Mouse (Mus musculus): ENCODE data around the gene Syap1. TPM values are rescaled to one million over a fixed set of nuclear protein-coding genes. Genes with fewer than 3 reads are reported as not detected.
"Not testable (repeated sequence)": the region's sequence is repeated elsewhere in the genome, so short reads cannot be mapped to it uniquely, and the experiment has no call there.

Syap1 gene
- 34.4 and 37.9 TPM in 2 replicates for polyA plus RNA-seq (2015; fragmentation: Nextera tagmentation; extraction: Ambion mirVana)

DNA sequence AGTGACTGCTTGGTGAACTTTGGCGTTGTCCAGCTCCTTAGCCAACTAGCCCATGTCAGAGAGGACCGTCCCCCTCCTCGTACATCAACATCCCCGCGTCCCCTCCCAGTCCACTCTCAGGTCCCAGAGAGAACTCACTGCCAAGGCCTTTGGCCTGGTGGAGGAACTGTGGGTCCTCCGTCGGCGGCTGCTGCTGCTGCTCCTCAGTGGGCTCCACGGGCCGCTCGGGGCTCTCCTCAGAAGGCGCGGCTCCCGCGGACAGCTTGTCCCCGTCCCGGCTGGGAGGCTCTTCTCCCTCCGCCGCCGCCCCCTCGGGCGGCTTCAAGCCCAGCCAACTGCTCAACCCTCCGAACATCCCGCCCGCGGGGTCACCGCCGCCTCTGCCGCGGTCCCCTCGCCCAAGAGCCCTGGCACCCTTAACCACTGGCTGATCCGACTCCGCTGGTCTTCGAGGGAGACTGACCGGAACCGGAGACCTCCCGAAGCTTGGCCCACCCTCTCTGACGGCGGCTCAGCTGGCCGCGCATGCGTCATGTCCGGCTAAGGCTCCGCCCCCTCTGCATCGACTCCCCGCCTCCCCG is at the start of gene Syap1:
TSS of gene Syap1 (minus strand) at position 517 of the 581 bp plus-strand sequence.
- DNase-seq (ENCODE audit: low spot score), result peak; percentile 80

DNA sequence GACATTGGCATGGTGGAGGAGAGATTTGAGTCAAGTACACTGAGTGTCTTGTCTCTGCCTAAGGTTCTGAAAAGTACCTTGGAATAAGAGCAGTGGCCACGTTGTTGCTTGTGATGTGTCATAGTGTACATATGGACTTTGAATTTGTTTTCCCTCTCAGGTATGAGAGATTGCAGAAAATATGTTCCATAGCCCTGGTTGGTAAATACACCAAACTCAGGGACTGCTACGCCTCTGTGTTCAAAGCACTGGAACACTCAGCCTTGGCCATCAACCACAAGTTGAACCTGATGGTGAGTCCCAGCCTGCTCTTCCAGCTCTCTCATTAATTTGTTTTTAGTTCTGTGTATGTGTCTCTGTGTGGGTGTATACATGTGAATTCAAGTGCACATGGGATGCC is 43.2 kb upstream of the Syap1 start:
- DNase-seq (ENCODE audit: low spot score), result no peak

- no peak for DNase-seq (ENCODE audit: low spot score)
Measured at GRCm38 (mm10) chrX:162921487-162922125, 33.4 kb upstream of the Syap1 start.

- peak; percentile 49 for DNase-seq (ENCODE audit: low spot score)
Measured at GRCm38 (mm10) chrX:162915697-162916096, 27.4 kb upstream of the Syap1 start.

DNA sequence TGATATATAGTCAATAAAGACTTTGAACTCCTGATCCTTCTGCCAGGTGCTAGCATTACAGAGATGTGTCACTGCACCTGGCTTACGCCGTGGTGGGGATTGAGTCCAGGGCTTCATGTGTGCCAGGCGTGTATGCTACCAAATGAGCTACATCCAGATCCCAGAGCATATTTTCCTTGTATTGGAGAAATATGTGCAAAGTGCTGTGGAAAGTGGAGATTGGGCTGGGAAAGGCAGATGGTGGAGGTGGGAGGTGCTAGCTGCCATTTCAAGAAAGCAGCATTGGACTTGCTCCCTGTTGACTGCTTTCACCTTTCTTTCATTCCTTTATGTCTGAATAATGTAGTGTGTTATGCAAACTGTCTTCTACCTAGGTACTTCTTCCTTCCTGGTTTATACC is 25.4 kb upstream of the Syap1 start:
- no peak for DNase-seq (ENCODE audit: low spot score)

DNA sequence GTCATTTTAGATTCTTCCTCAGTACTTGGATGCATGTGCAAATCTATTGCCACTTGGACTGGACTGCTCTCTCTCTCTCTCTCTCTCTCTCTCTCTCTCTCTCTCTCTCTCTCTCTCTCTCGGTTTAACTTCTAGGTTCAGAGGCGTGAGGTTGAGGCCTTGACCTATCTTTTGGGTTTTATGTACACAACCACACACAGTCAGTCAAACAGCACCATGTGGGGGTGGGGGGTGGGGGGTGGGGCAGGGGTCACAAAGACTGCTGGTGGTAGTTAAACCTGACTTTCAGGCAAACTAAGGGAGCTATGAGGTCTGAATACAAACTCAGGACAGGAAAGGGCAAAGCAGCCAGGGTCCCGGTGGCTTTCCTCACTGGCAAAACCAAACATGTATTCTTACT is 19.3 kb upstream of the Syap1 start:
- DNase-seq (ENCODE audit: low spot score), result no peak

- DNase-seq (ENCODE audit: low spot score), result peak; percentile 85
Measured at GRCm38 (mm10) chrX:162902040-162902734, 13.9 kb upstream of the Syap1 start.

GRCm38 (mm10) chrX:162901371-162902039 is 13.3 kb upstream of the Syap1 start:
- DNase-seq (ENCODE audit: low spot score), result no peak

GRCm38 (mm10) chrX:162900938-162901337 is 12.7 kb upstream of the Syap1 start, which contains the start of gene Ctps2:
TSS of gene Ctps2 (plus strand) at chrX:162901238.
- DNase-seq (ENCODE audit: low spot score), result no peak

- DNase-seq (ENCODE audit: low spot score), result not testable (repeated sequence)
Measured at GRCm38 (mm10) chrX:162888575-162889223, 452 bp upstream of the Syap1 start.

DNA sequence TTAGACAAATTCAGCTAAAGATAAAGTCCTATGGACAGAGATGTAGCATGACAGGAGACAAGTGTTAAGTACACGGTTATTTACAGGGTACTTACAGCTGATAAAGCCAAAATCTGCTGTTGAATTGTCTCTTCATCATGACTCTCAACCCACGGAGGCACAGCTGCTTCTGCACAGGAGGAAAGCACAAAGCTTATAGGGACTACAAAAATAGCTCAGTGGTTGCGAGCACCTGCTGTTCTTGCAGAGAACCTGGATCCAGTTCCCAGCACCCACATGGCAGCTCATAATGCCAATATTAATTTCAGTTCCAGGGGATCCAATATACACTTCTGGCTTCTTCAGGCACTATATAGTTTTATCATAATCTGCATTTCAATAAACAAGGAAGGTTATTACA is 10.0 kb downstream of the Syap1 start:
- no peak for DNase-seq (ENCODE audit: low spot score)

DNA sequence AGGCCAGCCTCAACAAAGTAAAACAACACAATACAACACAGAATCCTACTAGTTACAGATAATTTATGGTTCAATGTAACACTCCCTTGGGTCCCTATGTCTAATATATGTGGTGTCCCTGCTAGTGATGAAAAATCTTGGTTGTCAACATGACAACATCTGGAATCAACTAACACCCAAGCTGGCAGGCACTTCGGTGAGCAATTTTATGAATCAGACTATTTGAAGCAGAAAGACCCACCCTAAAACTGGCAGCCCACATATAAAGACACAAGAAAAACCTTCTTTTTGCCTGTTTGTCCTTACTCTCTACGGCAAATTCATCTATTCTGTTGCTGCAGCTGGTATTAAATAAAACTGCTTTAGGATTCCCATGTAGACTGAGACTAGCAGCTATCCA is 14.5 kb downstream of the Syap1 start:
- no peak for DNase-seq (ENCODE audit: low spot score)

DNA sequence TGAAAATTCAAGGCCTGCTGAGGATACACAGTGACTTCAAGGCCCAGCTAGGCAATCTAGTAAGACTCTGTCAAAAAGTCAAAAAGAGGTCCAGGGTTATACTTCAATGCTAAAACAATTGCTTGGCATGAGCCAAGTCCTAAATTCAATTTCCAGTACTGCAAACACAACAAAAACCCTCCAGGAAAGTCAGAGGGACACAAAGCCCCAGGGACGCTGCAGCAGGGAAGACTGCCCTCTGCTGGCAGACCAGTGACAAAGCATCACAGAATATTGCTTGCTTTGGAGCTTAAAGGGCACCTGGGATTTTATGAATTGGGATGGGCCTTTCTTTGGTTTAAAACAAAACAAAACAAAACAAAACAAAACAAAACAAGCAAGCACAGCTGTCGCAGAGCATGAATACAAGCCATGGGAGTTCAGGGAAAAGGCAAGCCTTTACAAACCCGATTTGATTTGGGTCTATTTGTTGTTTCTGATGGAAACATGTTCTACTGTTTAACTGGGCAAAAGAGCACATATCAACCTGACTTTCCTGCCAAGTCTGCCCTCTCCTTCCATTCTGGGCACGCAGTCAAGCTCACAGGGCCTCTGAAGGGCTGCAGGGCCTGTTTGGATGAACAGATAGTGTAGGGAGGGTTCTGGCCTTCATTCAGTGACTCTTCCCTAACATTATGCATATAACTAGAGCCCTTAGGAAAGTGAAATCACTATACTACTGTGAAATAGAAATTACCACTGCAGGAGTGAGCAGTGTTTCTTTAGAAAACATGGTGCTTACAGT is 16.3 kb downstream of the Syap1 start:
- peak; percentile 28 for DNase-seq (ENCODE audit: low spot score)

- peak; percentile 17 for DNase-seq (ENCODE audit: low spot score)
Measured at GRCm38 (mm10) chrX:162868294-162868965, 19.8 kb downstream of the Syap1 start.

DNA sequence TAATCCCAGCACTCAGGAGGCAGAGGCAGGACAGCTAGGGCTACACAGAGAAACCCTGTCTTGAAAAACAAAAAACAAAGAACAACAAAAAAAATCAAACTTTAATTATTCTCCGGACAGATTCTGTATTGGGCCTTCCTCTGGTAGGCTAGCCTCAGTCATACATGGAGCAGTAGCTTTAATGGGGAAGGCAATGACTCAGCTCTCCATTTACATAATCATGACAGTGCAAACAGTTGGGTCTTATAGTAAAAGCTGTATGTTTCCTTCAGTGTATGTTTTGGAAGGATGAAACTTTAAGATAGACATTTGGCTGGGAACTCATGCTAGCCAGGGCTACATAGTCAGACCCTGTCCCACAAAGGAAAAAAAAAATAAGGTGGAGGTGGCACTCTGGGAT is 39.6 kb downstream of the Syap1 start:
- DNase-seq (ENCODE audit: low spot score), result no peak

DNA sequence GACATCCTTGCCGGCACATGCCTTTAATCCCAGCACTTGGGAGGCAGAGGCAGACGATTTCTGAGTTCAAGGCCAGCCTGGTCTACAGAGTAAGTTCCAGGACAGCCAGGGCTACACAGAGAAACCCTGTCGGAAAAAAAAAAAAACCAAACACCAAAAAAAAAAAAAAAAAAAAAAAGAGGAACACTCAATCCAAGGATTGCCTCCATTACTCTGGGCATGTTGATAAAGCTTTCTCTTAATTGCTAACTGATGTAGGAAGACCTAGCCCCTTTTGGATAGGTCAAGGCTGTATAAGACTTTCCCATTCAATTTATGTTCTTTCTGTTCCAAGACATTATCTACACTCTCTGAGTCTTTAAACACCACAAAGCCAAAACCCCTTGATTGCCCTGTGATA is 42.7 kb downstream of the Syap1 start:
- no peak for DNase-seq (ENCODE audit: low spot score)

GRCm38 (mm10) chrX:162844447-162845100 is 43.7 kb downstream of the Syap1 start:
- no peak for DNase-seq (ENCODE audit: low spot score)

DNA sequence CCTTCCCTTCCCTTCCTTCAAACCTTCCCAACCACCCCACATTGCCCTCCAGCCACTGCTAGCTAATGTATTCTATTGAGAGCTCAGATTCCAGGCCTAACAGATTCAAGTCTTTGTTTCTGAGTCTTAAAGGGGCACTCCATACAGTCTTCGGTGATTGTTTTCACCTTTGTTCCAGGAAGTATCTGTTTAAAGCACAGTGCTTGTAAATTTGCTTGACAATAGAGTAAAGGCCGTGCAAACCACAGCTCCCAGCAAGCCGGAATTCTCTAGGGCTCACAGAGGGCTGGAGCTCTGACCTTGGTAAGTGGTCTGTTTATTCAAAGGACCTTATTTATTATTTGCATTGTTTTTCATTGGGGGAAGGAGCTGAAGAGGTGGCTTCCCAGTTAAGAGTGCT is 56.1 kb downstream of the Syap1 start:
- DNase-seq (ENCODE audit: low spot score), result no peak

DNA sequence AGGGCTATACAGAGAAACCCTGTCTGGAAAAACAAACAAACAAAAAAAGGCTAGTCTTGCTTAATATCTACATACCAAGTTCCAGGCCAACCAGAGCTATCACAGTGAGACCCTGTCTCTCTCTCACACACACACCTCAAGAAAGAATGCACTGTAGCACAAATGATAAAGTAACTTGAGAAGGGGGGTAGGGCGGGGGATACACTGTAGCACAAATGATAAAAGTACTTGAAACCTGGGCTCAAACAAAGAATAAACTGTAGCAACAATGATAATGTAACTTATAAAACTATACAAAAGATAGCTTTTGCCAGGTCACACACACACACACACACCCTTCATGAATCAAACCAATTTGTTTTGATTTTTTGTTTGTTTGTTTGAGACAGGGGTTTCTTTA is 56.7 kb downstream of the Syap1 start:
- no peak for DNase-seq (ENCODE audit: low spot score)

- DNase-seq (ENCODE audit: low spot score), result no peak
Measured at GRCm38 (mm10) chrX:162831036-162831435, 57.2 kb downstream of the Syap1 start.

Data from thymus, postnatal 0 days (tissue).